Mouse (Mus musculus): Measurements from ENCODE around the gene Cldn10. TPM values are rescaled to one million over a fixed set of nuclear protein-coding genes. Genes with fewer than 3 reads are reported as not detected.

Cldn10 gene
- polyA plus RNA-seq, 1 experiment from 2014 or later: 1.9 TPM

GRCm38 (mm10) chr14:118794196-118794595 is 6.5 kb downstream of the Cldn10 start:
- Histone ChIP-seq H3K27me3 (replicated peaks; ENCODE audit: control insufficient read depth, insufficient read depth, low read length) (no peaks in the 10 kb centered on the region), H3K4me1 (replicated peaks; ENCODE audit: control insufficient read depth, insufficient read depth, low read length) (0 out of 2 replicates have a peak, but pooled peaks cover 5% of the 10 kb centered on the region), H3K9ac (replicated peaks; ENCODE audit: low read depth, low read length) (no peak overlapping the region), H3K4me3 (replicated peaks; ENCODE audit: low read length) (no peak overlapping the region), H3K27ac (ENCODE audit: low read length) (no peak overlapping the region), H3K36me3 (ENCODE audit: control insufficient read depth, insufficient read depth) (no peaks in the 10 kb centered on the region), H3K4me2 (ENCODE audit: low read length) (no peak overlapping the region), H3K9me3 (ENCODE audit: control insufficient read depth, low read length) (no peaks in the 10 kb centered on the region)
- 75% methylated on average over 1 of the region's 1 CpGs for WGBS
- no peak for ATAC-seq

- no peak for ATAC-seq
- no peak overlapping the region for H3K9ac ChIP-seq (replicated peaks; ENCODE audit: low read depth, low read length)
- H3K4me3 ChIP-seq (replicated peaks; ENCODE audit: low read length): no peak overlapping the region
Observed at GRCm38 (mm10) chr14:118794893-118795292, 7.2 kb downstream of the Cldn10 start.

GRCm38 (mm10) chr14:118795915-118796693 is 8.4 kb downstream of the Cldn10 start:
- Histone ChIP-seq H3K27ac (ENCODE audit: low read length) (no peak overlapping the region), H3K9me3 (ENCODE audit: control insufficient read depth, low read length) (no peaks in the 10 kb centered on the region), H3K36me3 (ENCODE audit: control insufficient read depth, insufficient read depth) (no peaks in the 10 kb centered on the region), H3K27me3 (replicated peaks; ENCODE audit: control insufficient read depth, insufficient read depth, low read length) (no peaks in the 10 kb centered on the region), H3K9ac (replicated peaks; ENCODE audit: low read depth, low read length) (no peak overlapping the region), H3K4me1 (replicated peaks; ENCODE audit: control insufficient read depth, insufficient read depth, low read length) (0 out of 2 replicates have a peak, but pooled peaks cover 5% of the 10 kb centered on the region), H3K4me3 (replicated peaks; ENCODE audit: low read length) (no peak overlapping the region), H3K4me2 (ENCODE audit: low read length) (no peak overlapping the region)
- no peak for ATAC-seq
- 69% methylated on average over 10 of the region's 10 CpGs for WGBS

More at GRCm38 (mm10) chr14:118794893-118795292, 7.2 kb downstream of the Cldn10 start:
- H3K36me3 ChIP-seq (ENCODE audit: control insufficient read depth, insufficient read depth): no peaks in the 10 kb centered on the region
- H3K4me1 ChIP-seq (replicated peaks; ENCODE audit: control insufficient read depth, insufficient read depth, low read length): 0 out of 2 replicates have a peak, but pooled peaks cover 5% of the 10 kb centered on the region
- H3K9me3 ChIP-seq (ENCODE audit: control insufficient read depth, low read length): no peaks in the 10 kb centered on the region
- H3K27me3 ChIP-seq (replicated peaks; ENCODE audit: control insufficient read depth, insufficient read depth, low read length): no peaks in the 10 kb centered on the region
- no peak overlapping the region for H3K4me2 ChIP-seq (ENCODE audit: low read length)
- no peak overlapping the region for H3K27ac ChIP-seq (ENCODE audit: low read length)
- 86% methylated on average over 2 of the region's 2 CpGs for WGBS

GRCm38 (mm10) chr14:118796694-118797058 is 9.0 kb downstream of the Cldn10 start:
- H3K36me3 ChIP-seq (ENCODE audit: control insufficient read depth, insufficient read depth): no peaks in the 10 kb centered on the region
- no peaks in the 10 kb centered on the region for H3K27me3 ChIP-seq (replicated peaks; ENCODE audit: control insufficient read depth, insufficient read depth, low read length)
- 45% methylated on average over 5 of the region's 5 CpGs for WGBS

GRCm38 (mm10) chr14:118797270-118797669 is 9.6 kb downstream of the Cldn10 start:
- no peak overlapping the region for H3K9ac ChIP-seq (replicated peaks; ENCODE audit: low read depth, low read length)
- no peak overlapping the region for H3K4me2 ChIP-seq (ENCODE audit: low read length)
- no peaks in the 10 kb centered on the region for H3K27me3 ChIP-seq (replicated peaks; ENCODE audit: control insufficient read depth, insufficient read depth, low read length)
- H3K27ac ChIP-seq (ENCODE audit: low read length): no peak overlapping the region
- ATAC-seq: no peak
- H3K36me3 ChIP-seq (ENCODE audit: control insufficient read depth, insufficient read depth): no peaks in the 10 kb centered on the region
- H3K9me3 ChIP-seq (ENCODE audit: control insufficient read depth, low read length): no peaks in the 10 kb centered on the region
- no peak overlapping the region for H3K4me3 ChIP-seq (replicated peaks; ENCODE audit: low read length)
- WGBS: 78% methylated on average over 9 of the region's 9 CpGs
- H3K4me1 ChIP-seq (replicated peaks; ENCODE audit: control insufficient read depth, insufficient read depth, low read length): 0 out of 2 replicates have a peak, but pooled peaks cover 5% of the 10 kb centered on the region

More at GRCm38 (mm10) chr14:118796694-118797058, 9.0 kb downstream of the Cldn10 start:
- H3K9me3 ChIP-seq (ENCODE audit: control insufficient read depth, low read length): no peaks in the 10 kb centered on the region
- H3K27ac ChIP-seq (ENCODE audit: low read length): no peak overlapping the region
- H3K4me3 ChIP-seq (replicated peaks; ENCODE audit: low read length): no peak overlapping the region
- ATAC-seq: no peak
- H3K9ac ChIP-seq (replicated peaks; ENCODE audit: low read depth, low read length): no peak overlapping the region
- H3K4me2 ChIP-seq (ENCODE audit: low read length): no peak overlapping the region
- 0 out of 2 replicates have a peak, but pooled peaks cover 5% of the 10 kb centered on the region for H3K4me1 ChIP-seq (replicated peaks; ENCODE audit: control insufficient read depth, insufficient read depth, low read length)

- ATAC-seq: no peak
- H3K4me2 ChIP-seq (ENCODE audit: low read length): no peak overlapping the region
- WGBS: 90% methylated on average over 9 of the region's 9 CpGs
Observed at GRCm38 (mm10) chr14:118799918-118800317, 12.2 kb downstream of the Cldn10 start.

GRCm38 (mm10) chr14:118803936-118804335 is 16.2 kb downstream of the Cldn10 start:
- Histone ChIP-seq H3K27me3 (replicated peaks; ENCODE audit: control insufficient read depth, insufficient read depth, low read length) (no peaks in the 10 kb centered on the region), H3K9ac (replicated peaks; ENCODE audit: low read depth, low read length) (no peak overlapping the region), H3K4me3 (replicated peaks; ENCODE audit: low read length) (no peak overlapping the region), H3K27ac (ENCODE audit: low read length) (no peak overlapping the region), H3K36me3 (ENCODE audit: control insufficient read depth, insufficient read depth) (no peaks in the 10 kb centered on the region), H3K4me2 (ENCODE audit: low read length) (no peak overlapping the region), H3K4me1 (replicated peaks; ENCODE audit: control insufficient read depth, insufficient read depth, low read length) (no peaks in the 10 kb centered on the region), H3K9me3 (ENCODE audit: control insufficient read depth, low read length) (no peaks in the 10 kb centered on the region)
- no peak for ATAC-seq
- WGBS: 6% methylated on average over 7 of the region's 7 CpGs

More at GRCm38 (mm10) chr14:118799918-118800317, 12.2 kb downstream of the Cldn10 start:
- Histone ChIP-seq H3K27ac (ENCODE audit: low read length) (no peak overlapping the region), H3K4me1 (replicated peaks; ENCODE audit: control insufficient read depth, insufficient read depth, low read length) (no peaks in the 10 kb centered on the region), H3K9ac (replicated peaks; ENCODE audit: low read depth, low read length) (no peak overlapping the region), H3K4me3 (replicated peaks; ENCODE audit: low read length) (no peak overlapping the region), H3K36me3 (ENCODE audit: control insufficient read depth, insufficient read depth) (no peaks in the 10 kb centered on the region), H3K9me3 (ENCODE audit: control insufficient read depth, low read length) (no peaks in the 10 kb centered on the region), H3K27me3 (replicated peaks; ENCODE audit: control insufficient read depth, insufficient read depth, low read length) (no peaks in the 10 kb centered on the region)

- ATAC-seq: no peak
- 27% methylated on average over 6 of the region's 6 CpGs for WGBS
- Histone ChIP-seq H3K36me3 (ENCODE audit: control insufficient read depth, insufficient read depth) (no peaks in the 10 kb centered on the region), H3K4me3 (replicated peaks; ENCODE audit: low read length) (no peak overlapping the region), H3K27ac (ENCODE audit: low read length) (no peak overlapping the region), H3K9ac (replicated peaks; ENCODE audit: low read depth, low read length) (no peak overlapping the region), H3K27me3 (replicated peaks; ENCODE audit: control insufficient read depth, insufficient read depth, low read length) (no peaks in the 10 kb centered on the region), H3K4me2 (ENCODE audit: low read length) (no peak overlapping the region), H3K4me1 (replicated peaks; ENCODE audit: control insufficient read depth, insufficient read depth, low read length) (no peaks in the 10 kb centered on the region), H3K9me3 (ENCODE audit: control insufficient read depth, low read length) (no peaks in the 10 kb centered on the region)
Observed at GRCm38 (mm10) chr14:118804351-118804750, 16.6 kb downstream of the Cldn10 start.

- Histone ChIP-seq H3K9me3 (ENCODE audit: control insufficient read depth, low read length) (no peaks in the 10 kb centered on the region), H3K9ac (replicated peaks; ENCODE audit: low read depth, low read length) (no peak overlapping the region), H3K27me3 (replicated peaks; ENCODE audit: control insufficient read depth, insufficient read depth, low read length) (no peaks in the 10 kb centered on the region), H3K36me3 (ENCODE audit: control insufficient read depth, insufficient read depth) (no peaks in the 10 kb centered on the region), H3K27ac (ENCODE audit: low read length) (no peak overlapping the region), H3K4me3 (replicated peaks; ENCODE audit: low read length) (no peak overlapping the region), H3K4me2 (ENCODE audit: low read length) (no peak overlapping the region), H3K4me1 (replicated peaks; ENCODE audit: control insufficient read depth, insufficient read depth, low read length) (no peaks in the 10 kb centered on the region)
- no peak for ATAC-seq
- WGBS: 95% methylated on average over 5 of the region's 5 CpGs
Observed at GRCm38 (mm10) chr14:118807653-118808052, 19.9 kb downstream of the Cldn10 start.

Data from forebrain, embryonic 16.5 days (tissue).